ENCODE assay signal across 8 mouse cellular contexts in genomic region chr1:93726974-93727373, GRCm38 (mm10). TPM values are rescaled to one million over a fixed set of nuclear protein-coding genes. Genes with fewer than 3 reads are reported as not detected.
A peak's percentile ranks its signal among the peaks of the same experiment; 100 is the strongest.
DNase-seq lines count a peak whose midpoint lies in the region; TF ChIP-seq lines count a peak whose summit lies in the region.

No protein-coding gene starts in this region.

- H3K27me3 ChIP-seq in E14TG2a.4 (ENCODE audit: insufficient read depth, low read length), result no peaks in the 10 kb centered on the region
- no peaks in the 10 kb centered on the region for H3K27me3 ChIP-seq in heart, embryonic 10.5 days (ENCODE audit: insufficient read depth, poor library complexity, severe bottlenecking)

- 54% methylated on average over 3 of the region's 3 CpGs for WGBS in heart, embryonic 10.5 days
- WGBS in lung, adult 2 months, result 46% methylated on average over 3 of the region's 3 CpGs

- peak; percentile 59 for DNase-seq in adrenal gland, adult 8-10 months
- peak; percentile 52 for DNase-seq in embryo, embryonic 9.5 days (ENCODE audit: extremely low spot score)
- DNase-seq in heart, embryonic 10.5 days (ENCODE audit: low spot score), result no peak
- DNase-seq in kidney, postnatal 10 days, result peak; percentile 76
- DNase-seq in lung, adult 2 months, result peak; percentile 67
- peak; percentile 67 for DNase-seq in ovary, postnatal 36 days (ENCODE audit: low spot score)
- peak; percentile 62 for DNase-seq in thymus, postnatal 14 days

- H3K4me1 ChIP-seq in E14TG2a.4 (replicated peaks; ENCODE audit: low read depth, low read length), result peaks cover 40% of the 10 kb centered on the region
- H3K4me1 ChIP-seq in heart, embryonic 10.5 days, result peaks cover 29% of the 10 kb centered on the region
- H3K4me1 ChIP-seq in lung, adult 2 months (ENCODE audit: control insufficient read depth, insufficient read depth, low read length), result no peaks in the 10 kb centered on the region; the same call in 1 of the 2 replicates

- H3K4me3 ChIP-seq in E14TG2a.4 (replicated peaks; ENCODE audit: low read length), result no peak overlapping the region
- no peak overlapping the region for H3K4me3 ChIP-seq in heart, embryonic 10.5 days
- H3K4me3 ChIP-seq in lung, adult 2 months (replicated peaks; ENCODE audit: extremely low read depth, low read depth, low read length), result no peak overlapping the region

- TF ChIP-seq POLR2A in lung, adult 2 months (IDR thresholded peaks at IDR 0.05; ENCODE audit: borderline replicate concordance, extremely low read depth, low read depth, low read length), result no peak

- H3K36me3 ChIP-seq in E14TG2a.4 (ENCODE audit: insufficient read depth, low read length), result peaks cover 55% of the 10 kb centered on the region
- H3K36me3 ChIP-seq in heart, embryonic 10.5 days, result peaks cover 21% of the 10 kb centered on the region

- no peaks in the 10 kb centered on the region for H3K9me3 ChIP-seq in E14TG2a.4 (ENCODE audit: low read length)
- H3K9me3 ChIP-seq in heart, embryonic 10.5 days, result no peaks in the 10 kb centered on the region

- peak; percentile 84 for TF ChIP-seq CTCF in E14TG2a.4 (conservative IDR thresholded peaks at IDR 0.05; ENCODE audit: low read length)
- TF ChIP-seq CTCF in lung, adult 2 months (IDR thresholded peaks at IDR 0.05; ENCODE audit: insufficient read depth, low read length), result peak; percentile 96

- 0 out of 2 replicates have a peak overlapping the region, but pooled peaks have one; percentile 16 for H3K27ac ChIP-seq in heart, embryonic 10.5 days

RNA-seq across cellular contexts. Expression of gene Atg4b, which starts 24.3 kb away (rescaled TPM):
- total RNA-seq in adrenal gland, adult 8-10 months (2022), result 100 to 1,000 TPM in 2 of 4 experiments, 10 to 100 TPM in 2; 80.6 to 135 (median 109) TPM
- polyA plus RNA-seq in heart, embryonic 10.5 days (2016; fragmentation: Nextera tagmentation; extraction: Ambion mirVana), result 69.3 and 78.3 TPM in 2 replicates
- polyA plus RNA-seq in lung, adult 2 months (2012; rRNA removed), result 38.6 and 50.6 TPM in 2 replicates

RNA-seq across cellular contexts. Expression of gene Thap4, which starts 27.7 kb away (rescaled TPM):
- total RNA-seq in adrenal gland, adult 8-10 months (2022), result 10 to 100 TPM; 45.0 to 54.2 (median 51.8) TPM
- polyA plus RNA-seq in heart, embryonic 10.5 days (2016; fragmentation: Nextera tagmentation; extraction: Ambion mirVana), result 42.9 and 56.5 TPM in 2 replicates
- 28.5 and 29.3 TPM in 2 replicates for polyA plus RNA-seq in lung, adult 2 months (2012; rRNA removed)

RNA-seq across cellular contexts. Expression of gene Bok, which starts 41.5 kb away (rescaled TPM):
- total RNA-seq in adrenal gland, adult 8-10 months (2022), result 10 to 100 TPM in 3 of 4 experiments, 1 to 10 TPM in 1; 9.1 to 13.5 (median 11.1) TPM
- polyA plus RNA-seq in heart, embryonic 10.5 days (2016; fragmentation: Nextera tagmentation; extraction: Ambion mirVana), result 45.7 and 54.9 TPM in 2 replicates
- 32.5 and 41.7 TPM in 2 replicates for polyA plus RNA-seq in lung, adult 2 months (2012; rRNA removed)
